Comparison of ENCODE assay signal across 13 mouse cellular contexts in genomic region chr11:56441071-56441470, GRCm38 (mm10).
DNase-seq lines count a peak whose midpoint lies in the region; ATAC-seq and TF ChIP-seq lines count a peak whose summit lies in the region.
"Had no signal": no experiment of that assay in that cellular context is flagged by ENCODE, and none has a peak within 500 bp of the region (broad histone marks: within the 10 kb centered on the region; RNA-seq: fewer than 3 reads in every experiment).

No protein-coding gene starts in this region.

- no peak overlapping the region for H3K27ac ChIP-seq in kidney, embryonic 15.5 days
- H3K27ac ChIP-seq: macrophage; midbrain, embryonic 12.5 days had no signal

- no peaks in the 10 kb centered on the region for H3K9me3 ChIP-seq in kidney, embryonic 15.5 days (replicated peaks)
- H3K9me3 ChIP-seq: midbrain, embryonic 12.5 days had no signal

- H3K9ac ChIP-seq in kidney, embryonic 15.5 days, result no peak overlapping the region
- H3K9ac ChIP-seq: midbrain, embryonic 12.5 days had no signal

- no peak overlapping the region for H3K4me2 ChIP-seq in kidney, embryonic 15.5 days
- H3K4me2 ChIP-seq: midbrain, embryonic 12.5 days had no signal

- no peaks in the 10 kb centered on the region for H3K36me3 ChIP-seq in kidney, embryonic 15.5 days
- H3K36me3 ChIP-seq: midbrain, embryonic 12.5 days had no signal

- WGBS in kidney, embryonic 15.5 days, result 34% methylated on average over 2 of the region's 2 CpGs

- H3K27me3 ChIP-seq in kidney, embryonic 15.5 days, result no peaks in the 10 kb centered on the region
- H3K27me3 ChIP-seq in Patski, result no peaks in the 10 kb centered on the region
- H3K27me3 ChIP-seq: midbrain, embryonic 12.5 days had no signal

- no peaks in the 10 kb centered on the region for H3K4me1 ChIP-seq in kidney, embryonic 15.5 days
- H3K4me1 ChIP-seq: midbrain, embryonic 12.5 days had no signal

- POLR2A ChIA-PET in Patski (lab: Charles Lee), result interaction anchor here (0.6 kb wide), 1 partner anchor 322 kb away, joined by 4 read pairs; no protein-coding TSS in a partner anchor

- H3K4me3 ChIP-seq in kidney, embryonic 15.5 days (replicated peaks), result no peak overlapping the region
- H3K4me3 ChIP-seq: midbrain, embryonic 12.5 days had no signal

- ATAC-seq in kidney, embryonic 15.5 days (replicated peaks; ENCODE audit: low FRiP score), result no peak
- ATAC-seq in Patski, result peak; percentile 21

- TF ChIP-seq CTCF in Patski (IDR thresholded peaks at IDR 0.05), result no peak

- CTCF ChIA-PET in Patski (lab: Charles Lee), result no interaction called here

- in situ Hi-C loops in Patski (cut with MboI; ENCODE audit: low pct_unique_long_range_greater_than_20kb), result no loop called here

- DNase-seq in embryo, embryonic 11 days, result peak; percentile 4
- no peak for DNase-seq in embryo, embryonic 10.5 days (ENCODE audit: low spot score)
- DNase-seq in kidney, adult 9 months, result peak; percentile 27
- DNase-seq in Patski (ENCODE audit: low read depth, low spot score), result peak; percentile 12
- DNase-seq in kidney, postnatal 25 days, result peak; percentile 38 to 55
- no peak for DNase-seq in ovary, adult 18-20 months (ENCODE audit: low spot score)
- DNase-seq: cerebellum, adult 9-11 months; gastrocnemius, postnatal 25 days; heart, postnatal 36 days; lung, adult 18-20 months had no signal

Comparison
In these comparisons a context has a peak if more than half of its experiments do, and no peak if none do; other contexts are left out.
1. DNase-seq: peak in embryo, embryonic 11 days (single experiment), kidney, adult 9 months (single experiment), Patski (single experiment) and kidney, postnatal 25 days (2 of 2); none in embryo, embryonic 10.5 days (single experiment) and ovary, adult 18-20 months (single experiment).